Mouse (Mus musculus) inflammation-experienced regulatory T-cells, adult 16 weeks (primary cell): ENCODE measurements around the gene Fam217a. TPM values are rescaled to one million over a fixed set of nuclear protein-coding genes. Genes with fewer than 3 reads are reported as not detected.

Experiments used
- polyA plus RNA-seq: library from polyadenylated mRNA; unstranded; fragments of 100-300 nt; shearing (Covaris generic); gene quantifications from one replicate; pipeline ENCODE4 v1.2.1, GENCODE M21; 2017

Gene Fam217a
- polyA plus RNA-seq, result 0.34 TPM

DNA sequence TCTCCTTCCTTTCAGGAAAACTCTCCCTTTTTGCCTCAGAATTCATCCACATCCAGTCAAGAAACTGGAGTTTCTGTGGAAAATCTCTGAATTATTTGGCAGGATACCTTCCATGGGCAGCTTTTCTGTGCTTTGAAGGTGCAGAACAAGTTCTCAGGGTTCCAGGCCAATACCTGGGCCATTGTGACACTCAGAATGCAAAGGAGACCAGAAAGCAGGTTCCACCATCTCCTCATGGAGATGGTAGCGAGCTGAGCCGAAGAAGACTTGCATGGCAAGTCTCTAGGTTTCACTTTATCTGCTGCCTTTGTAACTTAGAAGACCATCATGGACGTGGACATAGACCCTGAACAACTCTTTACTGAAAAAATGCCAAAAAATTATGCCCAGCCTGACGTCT is at the start of gene Fam217a, which contains the start of gene 4933417A18Rik:
Fam217a (minus strand) TSS at position 101 of the 400 bp plus-strand sequence.
4933417A18Rik (plus strand) TSS at position 200 of the 400 bp plus-strand sequence.

DNA sequence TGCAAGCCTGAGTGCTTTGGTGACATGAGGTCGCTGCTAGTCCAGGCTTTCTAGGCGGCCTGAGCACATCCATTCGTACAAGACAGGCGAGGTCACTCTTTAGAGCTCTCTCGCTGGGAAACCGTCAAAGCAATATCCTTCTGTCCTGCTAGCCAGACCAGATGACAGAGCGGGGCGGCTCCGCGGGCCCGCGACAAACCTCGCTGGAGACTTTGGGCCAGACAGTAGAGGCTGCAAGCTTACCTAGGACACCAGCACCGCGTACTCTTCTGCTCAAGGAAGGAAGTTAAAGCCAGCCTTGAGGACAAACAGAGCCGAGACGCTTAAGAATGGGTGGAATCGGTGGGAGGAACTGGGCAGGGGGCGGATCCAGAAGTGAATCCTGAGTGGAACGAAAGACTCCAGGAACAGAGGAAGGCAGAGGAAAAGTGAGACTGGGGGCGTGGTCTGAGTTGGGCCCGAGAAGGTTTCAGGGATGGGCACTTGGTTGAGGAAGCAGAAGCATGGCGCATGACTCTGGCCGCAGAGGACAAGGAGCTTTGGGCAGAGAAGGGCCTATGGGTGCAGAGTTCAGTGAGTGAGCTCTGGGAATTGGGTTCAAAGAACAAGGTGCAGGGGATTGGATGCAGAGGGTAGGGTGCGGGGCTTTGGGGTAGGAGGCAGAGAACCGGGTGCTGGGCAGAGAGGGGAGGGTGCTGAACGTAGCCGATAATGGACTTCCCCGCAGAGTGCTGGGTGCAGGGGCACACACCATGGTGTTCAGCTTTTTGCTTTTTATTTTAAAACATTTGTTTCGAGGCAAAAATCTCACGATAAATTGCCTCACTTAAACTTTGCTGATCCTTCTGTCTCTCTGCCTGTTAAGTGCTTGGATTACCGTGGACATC is 39.6 kb upstream of the Fam217a start, which contains the start of gene Eci3:
Eci3 (minus strand) TSS at position 300 of the 887 bp plus-strand sequence.

DNA sequence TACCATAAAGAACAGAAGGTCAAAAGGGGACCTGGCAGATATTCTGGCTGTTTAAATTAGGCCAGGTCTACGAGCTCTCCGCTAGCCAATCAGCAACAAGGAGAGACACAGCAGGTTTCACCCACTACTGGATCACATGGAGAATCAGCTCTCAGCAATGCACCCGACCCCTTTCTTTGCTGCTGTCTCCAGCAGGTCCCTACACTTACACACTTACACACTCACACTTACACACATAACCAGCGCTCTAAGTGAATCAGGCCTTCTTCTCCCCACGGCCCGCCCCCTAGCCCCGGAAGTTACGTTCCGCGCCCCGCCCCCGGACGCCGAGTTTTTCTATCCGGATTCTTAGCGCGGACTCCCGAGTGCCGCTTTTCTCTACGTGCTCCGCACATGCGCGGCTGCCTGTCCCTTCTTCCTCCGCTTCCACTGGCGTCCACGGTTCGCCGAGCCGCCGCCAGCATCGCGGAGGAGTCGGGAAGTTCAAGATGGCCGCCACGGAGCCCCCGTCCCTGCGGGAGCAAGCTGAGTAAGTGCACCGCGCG is 48.9 kb downstream of the Fam217a start, which contains the start of gene Prpf4b:
Prpf4b (plus strand) TSS at position 137 of the 545 bp plus-strand sequence.

Other genes starting within 250 kb of the Fam217a start
- not detected for gene Fam50b, start 189.5 kb downstream of the Fam217a start, polyA plus RNA-seq
- 127 TPM for gene Prpf4b, start 49.0 kb downstream of the Fam217a start, polyA plus RNA-seq
- not detected for gene 4933417A18Rik, start 99 bp upstream of the Fam217a start, polyA plus RNA-seq
- gene Eci3, start 39.5 kb upstream of the Fam217a start, polyA plus RNA-seq, result not detected
- 74.1 TPM for gene Eci2, start 102.8 kb upstream of the Fam217a start, polyA plus RNA-seq